Mouse (Mus musculus): ENCODE data around the gene Cdk2ap2. TPM values are rescaled to one million over a fixed set of nuclear protein-coding genes. Genes with fewer than 3 reads are reported as not detected.
"Not testable (repeated sequence)": the region's sequence is repeated elsewhere in the genome, so short reads cannot be mapped to it uniquely, and the experiment has no call there.

Gene Cdk2ap2
- polyA plus RNA-seq, 1 experiment = 47.3 TPM

GRCm38 (mm10) chr19:4129462-4129861, 32.5 kb downstream of the Cdk2ap2 start:
- no peaks in the 10 kb centered on the region for H3K4me1 ChIP-seq (ENCODE audit: control insufficient read depth, insufficient read depth, low read length)
- H3K27ac ChIP-seq (ENCODE audit: insufficient read depth, low read length) = no peak overlapping the region
- H3K4me3 ChIP-seq (ENCODE audit: insufficient read depth, low read length) = no peak overlapping the region
- TF ChIP-seq POLR2A (IDR thresholded peaks at IDR 0.05; ENCODE audit: extremely low read depth, insufficient read depth, low read length) (no peak), CTCF (IDR thresholded peaks at IDR 0.05; ENCODE audit: extremely low read depth, insufficient read depth, low read length) (no peak)

GRCm38 (mm10) chr19:4130106-4130505, 33.1 kb downstream of the Cdk2ap2 start:
- Histone ChIP-seq H3K4me3 (ENCODE audit: insufficient read depth, low read length) (no peak overlapping the region), H3K4me1 (ENCODE audit: control insufficient read depth, insufficient read depth, low read length) (no peaks in the 10 kb centered on the region), H3K27ac (ENCODE audit: insufficient read depth, low read length) (no peak overlapping the region)
- TF ChIP-seq CTCF (IDR thresholded peaks at IDR 0.05; ENCODE audit: extremely low read depth, insufficient read depth, low read length) (no peak), POLR2A (IDR thresholded peaks at IDR 0.05; ENCODE audit: extremely low read depth, insufficient read depth, low read length) (no peak)

- H3K27ac ChIP-seq (ENCODE audit: insufficient read depth, low read length) = no peak overlapping the region
- no peak overlapping the region for H3K4me3 ChIP-seq (ENCODE audit: insufficient read depth, low read length)
- H3K4me1 ChIP-seq (ENCODE audit: control insufficient read depth, insufficient read depth, low read length) = peaks cover 1% of the 10 kb centered on the region; the same call in 1 of the 2 replicates
- TF ChIP-seq POLR2A (IDR thresholded peaks at IDR 0.05; ENCODE audit: extremely low read depth, insufficient read depth, low read length) (no peak), CTCF (IDR thresholded peaks at IDR 0.05; ENCODE audit: extremely low read depth, insufficient read depth, low read length) (no peak)
Observed at GRCm38 (mm10) chr19:4131075-4131474, 34.1 kb downstream of the Cdk2ap2 start.

GRCm38 (mm10) chr19:4131768-4132167, 34.8 kb downstream of the Cdk2ap2 start:
- H3K4me3 ChIP-seq (ENCODE audit: insufficient read depth, low read length) = no peak overlapping the region
- peak; percentile 24; the same call in 1 of the 2 replicates for TF ChIP-seq CTCF (IDR thresholded peaks at IDR 0.05; ENCODE audit: extremely low read depth, insufficient read depth, low read length)
- no peak for TF ChIP-seq POLR2A (IDR thresholded peaks at IDR 0.05; ENCODE audit: extremely low read depth, insufficient read depth, low read length)
- H3K4me1 ChIP-seq (ENCODE audit: control insufficient read depth, insufficient read depth, low read length) = peaks cover 1% of the 10 kb centered on the region; the same call in 1 of the 2 replicates
- no peak overlapping the region for H3K27ac ChIP-seq (ENCODE audit: insufficient read depth, low read length)

- Histone ChIP-seq H3K4me1 (ENCODE audit: control insufficient read depth, insufficient read depth, low read length) (peaks cover 1% of the 10 kb centered on the region; the same call in 1 of the 2 replicates), H3K27ac (ENCODE audit: insufficient read depth, low read length) (no peak overlapping the region), H3K4me3 (ENCODE audit: insufficient read depth, low read length) (no peak overlapping the region)
- TF ChIP-seq POLR2A (IDR thresholded peaks at IDR 0.05; ENCODE audit: extremely low read depth, insufficient read depth, low read length) (no peak), CTCF (IDR thresholded peaks at IDR 0.05; ENCODE audit: extremely low read depth, insufficient read depth, low read length) (no peak)
Observed at GRCm38 (mm10) chr19:4134354-4134753, 37.4 kb downstream of the Cdk2ap2 start.

GRCm38 (mm10) chr19:4135229-4135962, 38.4 kb downstream of the Cdk2ap2 start:
- not testable (repeated sequence) for H3K4me3 ChIP-seq (ENCODE audit: insufficient read depth, low read length); H3K27ac ChIP-seq (ENCODE audit: insufficient read depth, low read length); H3K4me1 ChIP-seq (ENCODE audit: control insufficient read depth, insufficient read depth, low read length)

- H3K4me3 ChIP-seq (ENCODE audit: insufficient read depth, low read length); H3K4me1 ChIP-seq (ENCODE audit: control insufficient read depth, insufficient read depth, low read length); H3K27ac ChIP-seq (ENCODE audit: insufficient read depth, low read length): not testable (repeated sequence)
- TF ChIP-seq CTCF (IDR thresholded peaks at IDR 0.05; ENCODE audit: extremely low read depth, insufficient read depth, low read length) = 0 out of 2 replicates have a peak, but pooled peaks have one; percentile 19
Observed at GRCm38 (mm10) chr19:4135963-4136345, 39.0 kb downstream of the Cdk2ap2 start.

- TF ChIP-seq CTCF (IDR thresholded peaks at IDR 0.05; ENCODE audit: extremely low read depth, insufficient read depth, low read length) = no peak
- no peak for TF ChIP-seq POLR2A (IDR thresholded peaks at IDR 0.05; ENCODE audit: extremely low read depth, insufficient read depth, low read length)
- no peak overlapping the region for H3K27ac ChIP-seq (ENCODE audit: insufficient read depth, low read length)
- peaks cover 1% of the 10 kb centered on the region; the same call in 1 of the 2 replicates for H3K4me1 ChIP-seq (ENCODE audit: control insufficient read depth, insufficient read depth, low read length)
- H3K4me3 ChIP-seq (ENCODE audit: insufficient read depth, low read length) = no peak overlapping the region
Observed at GRCm38 (mm10) chr19:4136463-4136862, 39.5 kb downstream of the Cdk2ap2 start.

GRCm38 (mm10) chr19:4137913-4138312, 40.9 kb downstream of the Cdk2ap2 start:
- Histone ChIP-seq H3K4me3 (ENCODE audit: insufficient read depth, low read length) (no peak overlapping the region), H3K27ac (ENCODE audit: insufficient read depth, low read length) (no peak overlapping the region), H3K4me1 (ENCODE audit: control insufficient read depth, insufficient read depth, low read length) (peaks cover 1% of the 10 kb centered on the region; the same call in 1 of the 2 replicates)
- TF ChIP-seq POLR2A (IDR thresholded peaks at IDR 0.05; ENCODE audit: extremely low read depth, insufficient read depth, low read length) (no peak), CTCF (IDR thresholded peaks at IDR 0.05; ENCODE audit: extremely low read depth, insufficient read depth, low read length) (no peak)

GRCm38 (mm10) chr19:4139446-4139845, 42.5 kb downstream of the Cdk2ap2 start, which contains the start of gene Gpr152:
TSS of gene Gpr152 (plus strand) at chr19:4139787.
- H3K27ac ChIP-seq (ENCODE audit: insufficient read depth, low read length) = no peak within 1 kb of the TSS
- no peak within 1 kb of the TSS for H3K4me3 ChIP-seq (ENCODE audit: insufficient read depth, low read length)
- TF ChIP-seq POLR2A (IDR thresholded peaks at IDR 0.05; ENCODE audit: extremely low read depth, insufficient read depth, low read length) (no peak), CTCF (IDR thresholded peaks at IDR 0.05; ENCODE audit: extremely low read depth, insufficient read depth, low read length) (no peak)
- H3K4me1 ChIP-seq (ENCODE audit: control insufficient read depth, insufficient read depth, low read length) = peaks cover 1% of the 10 kb centered on the region; the same call in 1 of the 2 replicates
